Mouse (Mus musculus): Measurements from ENCODE around the gene Aqp9.

The Aqp9 gene

DNA sequence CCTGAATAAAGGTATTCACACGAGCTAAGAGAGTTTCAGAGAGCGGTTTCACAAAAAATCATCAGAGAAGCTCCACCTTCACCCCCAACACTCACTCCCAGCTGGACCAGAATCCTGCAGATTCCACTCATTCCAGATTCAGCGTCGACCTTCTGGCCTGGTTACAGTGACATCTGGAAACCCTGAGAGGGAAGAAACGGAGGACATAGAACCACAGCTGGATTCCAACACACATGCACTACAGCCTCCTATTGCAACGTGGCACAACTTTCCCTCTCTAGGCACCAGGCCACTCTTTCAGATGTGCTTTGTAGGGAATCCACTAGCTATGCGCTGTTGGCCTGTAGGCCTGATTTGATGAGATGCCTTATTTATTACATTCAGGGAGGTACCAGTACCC lies 102.0 kb downstream of the Aqp9 start:
- DNase-seq (ENCODE audit: low read depth, low spot score) = no peak

- no peak for DNase-seq (ENCODE audit: low read depth, low spot score)
Observed at GRCm38 (mm10) chr9:71065343-71065875, 103.1 kb downstream of the Aqp9 start.

DNA sequence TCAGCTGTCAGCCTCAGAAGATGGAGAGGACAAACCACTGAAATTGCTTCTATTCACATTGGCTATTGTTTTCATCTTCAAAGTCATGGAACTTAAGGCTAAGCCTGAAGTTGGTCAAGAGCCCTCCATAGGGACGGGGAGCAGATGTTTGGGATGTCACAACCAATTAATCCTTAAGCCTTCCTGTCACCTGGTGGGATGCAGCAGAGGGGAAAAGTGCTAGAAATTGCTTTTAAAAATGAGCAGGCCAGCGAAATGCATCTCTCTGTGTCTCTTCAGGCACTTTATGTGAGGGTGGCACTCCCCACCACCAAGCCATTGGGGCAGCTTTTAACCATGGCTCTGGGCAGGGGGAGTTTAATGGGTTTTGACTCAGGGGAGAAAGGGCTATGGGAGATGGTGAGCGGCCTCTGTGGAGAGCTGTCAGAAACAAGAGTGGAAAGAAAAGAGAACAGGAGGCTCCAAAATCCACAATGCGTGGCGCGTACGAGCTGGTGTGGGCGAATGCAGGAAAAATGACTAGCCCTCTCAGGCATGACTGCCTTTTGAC lies 104.1 kb downstream of the Aqp9 start:
- DNase-seq (ENCODE audit: low read depth, low spot score) = no peak

GRCm38 (mm10) chr9:71063551-71063950 lies 104.9 kb downstream of the Aqp9 start:
- no peak for DNase-seq (ENCODE audit: low read depth, low spot score)

GRCm38 (mm10) chr9:71062976-71063375 lies 105.5 kb downstream of the Aqp9 start:
- no peak for DNase-seq (ENCODE audit: low read depth, low spot score)

DNA sequence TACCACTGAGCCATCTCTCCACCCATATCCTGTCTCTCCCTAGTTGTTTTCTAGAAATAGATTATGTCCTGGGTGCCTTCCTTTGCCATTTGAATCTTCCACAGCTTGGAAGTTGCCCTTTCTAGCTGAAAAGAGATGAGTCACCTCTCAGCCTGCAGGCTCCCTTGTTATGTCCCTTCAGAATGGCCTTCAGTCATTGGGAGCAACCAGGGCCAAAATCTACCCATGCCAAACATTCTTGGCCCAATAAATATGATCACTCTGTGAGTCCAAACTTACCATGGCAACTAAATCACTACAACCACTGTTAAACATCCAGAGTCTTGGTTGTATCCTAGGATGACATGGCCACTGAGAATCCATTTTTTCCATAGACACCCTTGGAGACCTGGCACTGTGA lies 106.2 kb downstream of the Aqp9 start:
- no peak for DNase-seq (ENCODE audit: low read depth, low spot score)
